Mouse (Mus musculus) urinary bladder, adult 18-20 months (tissue): ENCODE data around the gene 1700102P08Rik.

ENCODE experiments used
- DNase-seq, 2 experiments: peaks; one replicate each; pipeline ENCODE4 v3.0.0; 2022; ENCODE audit warnings: low spot score in 2 of 2, mixed read lengths in 2 of 2

1700102P08Rik gene

DNA sequence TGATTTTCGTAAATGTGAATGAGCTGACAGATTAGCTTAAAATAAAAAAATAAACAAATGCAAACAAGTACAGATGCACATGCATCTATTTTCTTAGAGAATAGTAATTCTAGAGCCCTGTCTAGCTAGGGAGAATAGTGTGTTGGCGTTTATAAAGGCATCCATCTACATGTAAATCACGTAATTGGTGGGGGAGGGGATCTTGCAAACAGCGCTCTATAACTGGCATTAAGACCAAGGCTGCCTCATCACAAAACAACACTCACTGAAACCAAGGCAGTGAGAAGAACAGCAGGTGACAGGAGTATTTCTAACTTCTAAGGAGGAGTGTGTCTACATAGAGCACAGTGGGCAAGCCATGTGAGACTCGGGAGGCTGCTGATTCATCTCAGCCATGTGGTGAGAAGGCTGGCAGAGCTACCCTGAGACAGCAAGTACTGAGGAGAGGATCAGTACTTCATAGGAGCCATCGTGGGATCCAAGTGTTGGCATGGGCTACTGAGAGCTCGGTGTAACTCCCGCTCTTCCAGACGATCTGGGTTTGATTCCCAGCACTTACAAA is 18.9 kb downstream of the 1700102P08Rik start:
- no peak for DNase-seq

DNA sequence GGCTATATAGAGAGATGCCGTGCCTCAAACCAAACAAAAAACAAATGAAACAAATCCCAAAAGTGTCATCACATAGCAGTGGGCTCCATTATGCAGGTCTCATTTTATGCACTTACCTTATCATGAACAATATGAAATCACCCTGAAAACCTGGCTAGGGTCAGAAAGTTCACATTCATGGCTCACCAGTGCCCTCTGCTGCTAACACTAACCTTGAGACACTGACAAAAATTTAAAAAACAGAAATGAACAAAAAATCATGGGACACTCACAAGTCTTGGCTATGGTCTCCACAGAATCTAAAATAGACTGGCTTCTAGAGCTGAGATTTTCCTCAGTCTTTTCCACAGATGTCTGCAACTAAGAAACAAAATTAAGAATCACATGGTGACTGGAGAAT is 19.6 kb downstream of the 1700102P08Rik start:
- peak in 1 of 2 experiments; percentile 16 for DNase-seq

DNA sequence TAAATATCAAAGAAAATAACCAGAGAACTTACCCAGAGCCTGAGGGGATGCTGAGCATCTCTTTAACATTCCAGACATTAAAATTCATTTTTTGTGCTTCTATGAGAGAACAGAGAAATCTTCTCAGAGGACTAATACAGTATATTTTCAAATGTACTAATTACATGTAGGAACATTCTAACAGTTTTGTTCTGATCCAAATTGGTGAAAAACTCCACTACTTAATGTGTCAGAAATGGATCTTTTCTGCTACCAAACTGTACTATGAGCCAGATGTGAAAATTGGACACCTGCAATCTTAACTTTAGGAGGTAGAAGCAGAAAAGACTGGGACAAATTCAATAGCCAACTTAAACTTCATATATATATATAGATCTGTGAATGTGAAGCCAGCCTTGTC is 35.8 kb downstream of the 1700102P08Rik start, which contains the start of gene Ccdc36:
Gene Ccdc36, minus strand, starts transcription at position 101 of the 400 bp plus-strand sequence.
- no peak for DNase-seq

DNA sequence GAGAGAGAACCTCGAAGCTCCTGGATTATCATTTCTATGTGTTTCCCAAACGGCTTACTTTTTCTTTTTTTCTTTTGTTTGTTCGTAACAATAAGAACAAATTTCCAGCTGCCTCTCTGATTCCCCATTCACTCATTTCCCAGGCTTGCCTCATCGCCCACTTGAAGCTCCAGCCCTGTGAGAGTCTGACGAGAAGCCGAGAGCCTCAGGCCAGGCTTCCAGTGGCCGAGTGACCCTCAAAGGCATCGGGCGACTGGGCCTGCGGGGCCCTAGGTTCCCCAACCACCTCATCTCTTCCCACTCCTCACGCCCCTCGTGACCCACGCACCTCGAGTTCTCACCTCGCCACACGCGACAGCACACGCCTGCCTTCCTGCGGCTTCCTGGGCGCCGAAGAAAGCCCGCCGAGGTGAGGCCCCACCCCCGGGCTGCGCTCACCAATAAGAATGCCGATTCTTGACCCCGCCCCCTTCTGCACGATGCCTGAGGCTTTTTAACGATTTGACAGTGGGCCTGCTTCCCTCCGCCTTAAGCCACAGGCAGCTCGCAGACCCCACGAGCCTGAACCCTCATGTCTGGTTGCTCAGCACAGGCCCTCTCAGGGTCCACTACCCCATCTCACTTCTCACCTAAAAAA is 38.9 kb downstream of the 1700102P08Rik start:
- no peak for DNase-seq

DNA sequence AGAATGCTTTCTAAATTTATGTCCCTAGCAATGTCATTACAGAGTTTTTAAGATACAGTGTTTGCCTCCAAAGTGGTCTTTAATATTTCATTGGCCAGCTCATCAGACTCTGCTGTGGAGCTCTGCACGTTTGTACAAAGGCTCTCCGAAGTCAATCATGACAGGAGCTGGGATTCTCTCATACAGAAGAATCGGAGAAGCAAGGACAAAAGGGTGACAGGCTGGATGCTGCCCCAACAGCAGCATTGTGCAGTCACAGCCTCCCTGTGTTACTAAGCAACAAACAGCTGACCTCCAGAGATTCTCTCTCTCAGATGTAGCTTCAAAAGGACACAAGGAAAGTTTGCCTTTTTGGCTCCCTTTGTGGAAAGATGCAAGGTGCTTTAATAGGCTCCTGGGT is 43.6 kb downstream of the 1700102P08Rik start, which contains the start of gene BC048562:
Gene BC048562, plus strand, starts transcription at position 301 of the 400 bp plus-strand sequence.
- no peak for DNase-seq

DNA sequence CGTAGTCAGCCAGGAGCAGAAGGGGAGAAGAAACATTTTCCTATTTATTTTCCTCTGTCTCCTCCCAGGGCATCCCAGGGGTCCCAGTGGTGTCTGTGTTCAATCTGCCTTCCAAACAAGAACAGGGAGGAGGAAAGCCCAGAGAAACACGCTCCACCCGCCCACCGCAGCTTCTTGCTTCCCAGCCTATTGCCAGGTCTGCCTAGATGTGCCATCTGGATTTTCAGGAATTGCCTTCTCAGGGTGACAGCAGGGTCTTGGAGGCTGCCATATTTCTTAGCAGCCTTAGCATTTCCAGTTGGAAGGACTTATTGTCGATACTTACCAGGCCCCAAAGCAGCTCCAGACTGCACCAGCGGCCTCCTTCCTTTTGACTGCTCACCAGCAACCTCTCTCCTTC is 46.6 kb downstream of the 1700102P08Rik start:
- DNase-seq: no peak

DNA sequence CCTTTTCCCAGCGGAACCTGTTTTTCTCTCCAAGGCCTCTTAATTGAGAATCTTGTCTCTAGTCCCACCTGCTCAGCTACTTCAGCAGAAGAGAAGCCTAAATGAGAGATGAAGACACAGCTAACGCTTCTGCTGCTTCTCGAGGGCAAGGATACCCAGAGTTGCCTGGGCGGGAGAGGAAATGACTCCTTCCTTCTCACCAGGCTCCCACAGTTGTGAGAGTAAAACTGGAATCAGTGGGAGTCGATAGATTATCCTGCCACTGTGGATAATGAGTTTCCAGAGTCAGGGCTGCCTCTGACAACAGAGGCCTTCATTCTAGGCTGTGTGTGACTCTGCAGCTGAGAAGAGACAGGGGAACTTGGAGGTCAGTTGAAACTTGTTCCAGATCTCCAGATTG is 47.9 kb downstream of the 1700102P08Rik start:
- DNase-seq: no peak

DNA sequence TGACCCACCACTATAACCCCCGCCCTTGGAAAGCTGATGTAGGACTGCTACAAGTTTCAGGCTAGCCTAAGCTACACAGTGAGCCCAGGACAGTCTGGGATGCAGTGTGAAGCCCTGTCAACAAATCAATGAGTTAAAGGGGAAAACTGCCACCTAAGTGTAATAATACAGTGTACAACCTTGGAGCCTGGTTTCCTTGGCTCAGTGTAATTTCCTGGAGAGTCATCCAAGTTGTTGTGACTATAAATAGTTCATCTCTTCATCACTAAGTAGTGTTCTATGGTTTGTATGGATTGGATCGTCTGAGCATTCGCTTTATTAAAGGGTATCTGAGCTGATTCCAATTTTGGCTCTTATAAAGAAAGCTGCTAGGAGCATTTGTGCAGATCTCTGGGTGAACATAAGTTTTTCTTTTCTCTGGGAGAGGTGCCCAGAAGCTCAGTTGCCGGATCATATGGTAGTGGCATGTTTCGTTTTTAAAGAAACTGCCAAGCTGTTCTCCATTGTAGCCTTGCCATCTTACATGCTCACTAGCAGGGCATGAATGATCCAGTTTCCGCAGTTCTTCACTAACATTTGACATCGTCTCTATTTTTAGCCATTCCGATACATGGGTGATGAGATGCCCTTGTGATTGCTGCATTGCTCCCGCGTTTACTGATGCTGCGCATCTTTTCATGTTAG is 48.8 kb downstream of the 1700102P08Rik start:
- DNase-seq: no peak

DNA sequence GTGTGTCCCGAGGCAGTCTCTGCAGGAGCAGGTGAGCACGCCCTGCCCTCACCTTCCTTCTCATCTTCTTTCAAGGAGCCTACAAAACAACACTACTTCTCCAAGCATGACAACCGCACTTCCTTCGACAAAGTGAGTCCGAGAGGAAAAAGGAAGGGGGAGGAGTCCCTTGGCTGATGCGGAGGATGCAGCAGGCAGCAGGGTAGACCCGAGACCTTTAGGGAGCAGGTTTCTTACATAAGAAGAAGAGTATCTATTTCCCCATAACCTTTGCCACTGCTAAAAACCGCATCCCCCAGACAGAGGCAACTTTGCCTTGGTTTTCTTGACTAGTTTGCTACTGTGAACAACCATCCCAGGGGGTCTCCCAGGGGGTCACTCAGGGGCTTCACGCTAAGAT is 52.5 kb downstream of the 1700102P08Rik start:
- no peak for DNase-seq

DNA sequence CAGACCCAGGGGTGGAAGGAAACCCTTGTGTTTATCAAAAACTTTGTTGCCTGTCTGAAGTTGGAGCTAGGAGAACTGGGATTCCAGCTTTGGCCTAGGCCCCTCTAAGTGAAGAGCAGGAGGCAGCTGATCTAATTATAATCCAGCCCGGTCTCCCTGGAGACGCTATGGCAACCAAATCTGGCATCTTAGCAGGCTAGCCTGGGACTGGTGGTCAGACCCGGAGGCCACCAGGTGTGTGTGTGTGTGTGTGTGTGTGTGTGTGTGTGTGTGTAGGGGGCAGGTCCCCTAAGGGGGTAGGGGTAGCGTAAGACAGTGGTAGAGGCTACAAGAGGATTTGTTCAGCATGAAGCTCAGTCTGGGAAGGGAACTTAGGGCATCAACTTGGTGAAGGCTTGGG is 57.3 kb downstream of the 1700102P08Rik start:
- no peak for DNase-seq

DNA sequence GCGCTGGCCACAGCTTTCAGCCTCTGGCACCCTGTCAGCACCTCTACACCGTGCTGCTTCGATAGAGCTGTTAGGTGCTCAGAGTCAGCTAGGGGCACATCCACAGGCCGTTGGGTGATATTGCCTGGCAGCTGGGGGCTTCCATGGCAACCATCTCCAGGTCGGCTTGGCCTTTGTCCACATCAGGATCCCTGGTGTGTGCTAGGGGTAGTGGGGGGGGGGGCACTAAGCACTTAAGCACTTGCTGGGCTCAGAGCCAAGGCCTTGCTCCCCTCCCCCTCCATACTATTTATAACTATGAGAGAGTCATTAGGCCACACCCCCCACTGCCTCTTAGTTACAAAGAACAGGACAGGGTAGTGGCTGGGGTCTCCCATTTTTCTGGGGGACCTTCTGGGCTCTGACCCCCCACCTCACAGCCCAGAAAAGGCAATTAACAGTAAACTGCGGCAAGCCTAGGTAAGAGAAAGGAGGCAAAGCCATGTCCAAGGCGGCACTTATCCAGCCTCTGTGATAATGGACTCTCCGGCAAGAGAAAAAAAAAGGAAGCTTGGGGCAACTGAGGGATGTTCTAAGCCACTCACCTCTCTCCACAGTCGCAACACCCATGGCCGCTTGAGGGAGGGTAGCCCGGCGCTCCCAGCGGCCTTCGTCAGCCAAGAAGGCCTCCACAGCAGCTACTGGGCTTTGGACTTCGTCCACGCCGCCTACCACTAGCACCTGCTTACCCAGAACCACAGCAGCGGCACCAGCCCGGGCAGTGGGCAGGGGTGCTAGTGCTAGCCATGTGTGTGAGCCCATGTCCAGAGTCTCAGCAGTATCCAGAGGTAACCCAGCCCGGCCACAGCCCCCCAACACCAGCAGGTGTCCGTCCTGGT is 57.9 kb downstream of the 1700102P08Rik start:
- DNase-seq: no peak

DNA sequence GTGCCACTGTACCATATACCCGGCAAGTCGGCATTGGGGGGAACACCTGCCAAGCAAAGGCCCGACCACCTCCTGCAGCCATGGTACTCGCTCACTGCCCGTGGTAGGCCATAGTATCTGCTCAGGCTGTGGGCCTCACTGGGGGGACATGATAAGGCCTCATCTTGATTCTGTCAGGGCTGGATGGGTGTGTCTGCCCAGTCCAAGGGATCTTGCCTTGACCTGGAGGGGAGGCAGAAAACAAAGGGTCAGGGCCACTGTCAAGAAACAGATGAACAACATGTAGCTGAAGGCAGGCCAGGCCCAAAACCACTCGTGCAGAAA is 58.5 kb downstream of the 1700102P08Rik start:
- no peak for DNase-seq

DNA sequence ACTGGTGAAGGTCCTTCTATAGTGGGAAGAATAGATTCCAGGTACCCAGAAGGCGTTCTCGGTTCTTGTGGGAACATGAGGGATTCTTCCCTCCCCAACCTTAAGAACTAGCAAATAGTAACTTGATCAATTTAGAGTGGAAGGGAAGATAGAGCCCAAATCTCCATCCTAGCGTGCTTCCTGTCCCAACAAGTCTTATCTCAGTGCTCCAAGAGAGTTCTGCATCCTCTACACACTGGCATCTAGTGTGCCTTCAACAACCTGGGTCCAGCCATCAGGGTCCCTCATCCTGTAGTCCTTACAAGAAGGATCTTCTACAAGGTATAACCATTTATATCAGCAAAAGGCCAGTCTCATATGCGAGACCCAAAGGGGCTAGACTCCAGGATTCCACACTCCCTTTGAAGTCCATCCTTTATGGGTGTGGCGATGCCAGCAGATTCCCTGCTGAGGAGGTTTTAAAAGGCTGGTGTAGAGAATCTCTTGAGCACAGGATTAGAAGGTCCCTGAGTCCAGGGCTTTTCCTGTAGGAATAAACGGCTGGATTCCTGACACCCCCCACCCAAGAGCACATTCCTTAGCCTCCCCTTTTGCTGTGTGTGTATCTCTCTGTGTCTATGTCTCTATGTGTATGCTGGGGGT is 59.0 kb downstream of the 1700102P08Rik start:
- no peak for DNase-seq

DNA sequence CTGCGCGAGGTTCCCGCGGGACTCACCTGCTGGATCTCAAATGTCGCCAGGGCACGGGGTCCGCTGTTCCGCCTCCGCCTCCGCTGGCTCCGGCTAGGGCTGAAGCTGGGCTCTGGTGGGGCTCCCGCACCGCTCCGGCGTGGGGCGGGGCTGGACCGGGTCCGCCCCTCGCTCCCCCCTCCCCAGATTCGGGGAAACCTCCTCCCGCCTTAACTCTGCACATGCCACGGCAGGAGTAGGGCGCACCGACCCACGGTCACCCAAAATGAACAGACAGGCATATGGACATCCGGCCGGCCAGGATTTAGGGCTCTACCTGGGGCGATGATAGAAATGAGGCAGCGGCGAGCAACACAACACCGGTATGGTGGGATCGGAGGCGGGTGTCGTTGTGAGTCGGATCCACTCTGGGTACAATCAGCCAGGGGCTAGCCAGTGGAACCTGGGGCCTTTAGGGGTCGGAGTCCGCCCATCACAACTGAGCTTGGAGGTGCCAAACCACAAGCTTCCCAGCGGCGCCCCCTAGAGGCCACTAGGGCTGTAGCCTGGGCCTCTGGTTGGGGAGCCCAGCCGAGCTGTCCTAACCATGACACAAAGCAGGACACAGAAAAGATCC is 59.8 kb downstream of the 1700102P08Rik start:
- DNase-seq: peak; percentile 72 to 79

DNA sequence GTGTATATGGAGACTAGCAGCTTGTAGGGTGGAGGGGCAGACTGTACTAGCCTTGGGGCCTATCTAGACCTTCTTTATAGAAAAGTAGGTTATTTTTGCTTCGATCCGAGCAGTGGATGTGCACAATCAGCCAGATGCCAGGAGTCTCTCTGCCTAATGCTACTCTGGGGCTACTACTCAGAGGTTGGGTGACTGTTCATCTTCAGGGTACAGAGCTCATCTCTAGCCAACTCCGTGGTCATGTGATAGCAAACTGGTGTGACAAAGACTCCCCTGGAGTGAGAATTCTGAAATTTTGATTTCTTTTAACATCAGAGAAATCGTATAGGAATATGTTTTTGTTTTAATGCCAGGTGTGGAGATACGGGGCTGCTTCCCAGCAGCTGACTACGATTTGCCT is 60.3 kb downstream of the 1700102P08Rik start:
- no peak for DNase-seq

DNA sequence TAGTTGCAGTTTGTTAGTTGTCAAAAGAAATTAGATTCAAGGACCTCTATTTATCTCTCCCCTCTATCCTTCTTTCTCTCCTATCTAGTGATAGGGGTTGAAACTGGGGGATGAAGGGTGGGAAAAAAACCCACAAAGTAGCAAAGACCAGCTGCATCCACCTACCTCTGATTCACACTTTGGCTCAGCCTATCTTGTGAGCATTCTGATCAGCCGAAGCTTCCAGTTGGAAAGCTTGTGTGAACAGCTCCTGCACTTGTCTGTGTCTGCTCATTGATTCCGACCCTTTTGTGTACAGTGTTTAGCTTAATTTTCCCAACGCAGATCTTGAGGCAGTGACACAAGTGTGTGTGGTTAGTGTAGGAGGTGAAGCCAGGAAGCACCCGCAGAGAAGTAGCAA is 60.9 kb downstream of the 1700102P08Rik start:
- no peak for DNase-seq

DNA sequence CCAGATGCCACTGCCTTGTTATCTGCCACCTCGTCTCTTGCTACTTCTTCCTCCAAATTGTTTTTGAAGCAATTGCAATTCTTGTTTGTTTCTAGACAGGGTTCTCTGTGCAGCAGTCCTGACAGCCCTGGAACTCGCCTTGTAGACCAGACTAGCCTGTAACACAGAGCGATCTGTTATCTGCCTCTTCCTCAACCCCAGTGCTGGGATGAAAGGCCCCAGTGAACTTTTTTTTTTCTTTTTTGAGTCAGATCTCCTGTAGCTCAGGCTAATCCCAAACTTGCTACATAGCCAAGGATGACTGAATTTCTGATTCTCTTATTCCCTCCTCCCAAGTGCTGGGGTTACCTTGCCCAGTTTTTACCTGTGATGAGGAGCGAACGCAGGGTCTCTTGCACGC is 61.8 kb downstream of the 1700102P08Rik start:
- no peak for DNase-seq

DNA sequence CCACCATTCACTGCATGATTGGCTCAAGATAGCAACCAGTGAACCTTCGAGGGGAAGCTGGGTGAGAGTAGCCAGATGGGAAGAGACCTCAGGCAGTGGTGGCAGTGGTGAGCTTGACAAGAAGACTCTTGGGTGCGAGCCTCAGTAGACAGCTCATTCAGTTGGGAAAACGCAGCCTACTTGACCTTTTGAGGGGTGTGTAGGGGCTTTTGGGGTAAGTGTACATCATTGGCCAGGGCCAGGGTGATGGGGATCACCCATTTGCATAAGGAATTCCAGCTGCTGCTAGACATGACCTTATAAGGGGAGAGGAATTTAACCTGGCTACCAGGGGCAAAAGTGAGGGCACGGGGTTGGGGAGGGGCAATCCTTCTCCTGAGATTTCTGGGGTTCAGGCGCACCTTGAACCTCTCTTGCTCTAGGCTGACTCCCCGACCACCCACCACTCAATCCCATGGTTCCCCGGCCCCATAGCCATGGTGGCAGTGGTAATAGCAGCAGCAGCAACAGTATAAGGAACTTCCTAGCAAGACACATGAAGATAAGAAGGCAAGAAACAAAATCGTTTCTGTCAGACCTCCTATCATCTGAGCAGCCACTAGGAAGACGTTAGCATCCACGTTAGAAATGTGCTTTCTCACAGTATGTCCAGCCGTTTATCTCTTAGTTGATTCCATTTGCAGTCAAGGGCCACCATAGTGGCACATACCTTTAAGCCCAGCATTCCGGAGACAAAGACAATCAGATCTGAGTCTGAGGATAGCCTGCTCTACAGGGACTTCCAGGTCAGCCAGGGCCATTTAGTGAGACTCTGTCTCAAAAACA is 63.4 kb downstream of the 1700102P08Rik start:
- no peak for DNase-seq

DNA sequence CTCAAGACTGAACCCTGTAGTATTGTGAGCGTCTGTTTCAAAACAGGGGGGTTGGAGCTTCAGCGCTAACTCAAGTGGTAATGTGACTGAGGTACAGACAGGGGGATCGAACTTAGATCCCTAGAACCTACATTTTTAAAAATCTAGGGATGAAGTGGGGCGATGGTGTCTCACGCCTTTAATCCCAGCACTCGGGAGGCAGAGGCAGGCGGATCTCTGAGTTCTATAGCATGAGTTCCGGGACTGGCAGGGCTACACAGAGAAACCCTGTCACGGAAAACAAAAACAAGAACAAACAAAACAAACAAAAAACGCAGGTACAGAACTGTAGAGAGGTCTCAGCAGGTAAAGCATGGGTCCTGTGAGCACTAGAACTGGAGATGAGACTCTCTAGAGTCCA is 64.3 kb downstream of the 1700102P08Rik start:
- no peak for DNase-seq

DNA sequence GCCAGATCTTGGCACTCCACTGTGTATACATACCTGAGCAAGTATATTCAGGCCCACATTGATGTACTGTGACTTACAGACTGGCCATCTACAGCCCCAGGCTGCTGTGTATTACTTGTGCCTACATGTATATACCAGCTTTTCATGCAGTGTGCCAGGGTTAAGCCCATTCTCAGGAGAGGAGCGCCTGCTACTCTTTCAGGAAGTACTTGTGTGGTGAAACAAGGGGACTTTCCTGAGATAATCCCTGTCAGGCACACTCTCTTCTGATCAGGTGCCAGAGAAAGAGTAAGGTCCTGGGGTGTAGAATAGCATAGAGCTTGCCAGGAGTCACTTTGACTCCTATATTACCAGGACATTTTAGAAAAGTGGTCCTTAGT is 67.3 kb downstream of the 1700102P08Rik start:
- DNase-seq: no peak
